Mouse (Mus musculus): Measurements from ENCODE around the gene Cep68. TPM values are rescaled to one million over a fixed set of nuclear protein-coding genes. Genes with fewer than 3 reads are reported as not detected.

Gene Cep68
- polyA plus RNA-seq, 1 experiment from 2014 or later: 30.7 TPM

DNA sequence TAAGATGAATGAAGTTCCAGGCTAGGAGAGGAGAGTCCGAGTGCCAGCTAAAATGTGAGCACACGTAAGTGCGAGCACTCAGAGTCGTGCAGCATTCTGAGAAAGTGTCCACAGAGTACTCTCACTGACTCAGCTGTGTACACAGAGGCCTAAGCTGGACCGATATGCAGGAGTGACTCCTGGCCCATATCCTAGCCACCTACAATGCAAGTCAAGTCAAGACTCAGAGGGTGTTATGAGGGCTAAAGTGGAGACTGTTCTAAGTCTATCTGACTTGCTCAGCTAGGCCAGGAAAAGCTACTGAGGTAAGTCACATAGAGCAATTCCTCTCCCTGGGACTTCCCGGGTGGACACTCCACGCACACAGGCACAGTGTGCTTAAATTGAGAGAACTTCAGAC is 12.2 kb downstream of the Cep68 start:
- Histone ChIP-seq H3K4me3 (ENCODE audit: low read length) (no peak overlapping the region), H3K36me3 (ENCODE audit: control insufficient read depth, insufficient read depth) (peaks cover 70% of the 10 kb centered on the region), H3K27me3 (ENCODE audit: control insufficient read depth, insufficient read depth, low read length) (no peaks in the 10 kb centered on the region), H3K27ac (ENCODE audit: low read length) (no peak overlapping the region), H3K9me3 (replicated peaks; ENCODE audit: control insufficient read depth, low read length) (no peaks in the 10 kb centered on the region), H3K4me1 (ENCODE audit: control insufficient read depth, insufficient read depth, low read length) (no peaks in the 10 kb centered on the region), H3K9ac (ENCODE audit: low read length) (no peak overlapping the region), H3K4me2 (ENCODE audit: low read depth, low read length) (no peak overlapping the region)
- ATAC-seq (replicated peaks; ENCODE audit: extremely low read depth, insufficient read depth, low FRiP score): no peak
- WGBS: 85% methylated on average over 7 of the region's 7 CpGs

DNA sequence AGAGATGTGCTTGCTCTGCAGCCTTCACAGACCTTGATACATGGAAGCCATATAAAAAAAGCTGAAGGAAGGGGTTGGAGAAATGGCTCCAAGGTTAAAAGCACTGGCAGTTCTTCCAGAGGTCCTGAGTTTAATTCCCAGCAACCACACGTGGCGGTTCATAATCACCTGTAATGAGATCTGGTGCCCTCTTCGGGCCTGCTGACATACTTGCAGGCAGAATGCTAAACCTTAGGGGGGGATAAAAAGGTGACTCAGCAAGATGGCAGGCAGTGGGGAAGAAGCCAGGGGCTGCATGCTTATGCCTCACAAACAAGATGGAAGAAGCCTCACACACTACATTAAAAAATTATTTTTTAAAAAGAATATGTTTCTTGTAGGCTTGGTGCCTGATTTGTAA is 15.0 kb downstream of the Cep68 start:
- no peak for ATAC-seq (replicated peaks; ENCODE audit: extremely low read depth, insufficient read depth, low FRiP score)
- H3K4me2 ChIP-seq (ENCODE audit: low read depth, low read length): no peak overlapping the region
- no peaks in the 10 kb centered on the region for H3K9me3 ChIP-seq (replicated peaks; ENCODE audit: control insufficient read depth, low read length)
- peaks cover 71% of the 10 kb centered on the region for H3K36me3 ChIP-seq (ENCODE audit: control insufficient read depth, insufficient read depth)
- peaks cover 13% of the 10 kb centered on the region; the same call in 1 of the 2 replicates for H3K4me1 ChIP-seq (ENCODE audit: control insufficient read depth, insufficient read depth, low read length)
- H3K9ac ChIP-seq (ENCODE audit: low read length): no peak overlapping the region
- WGBS: 69% methylated on average over 3 of the region's 3 CpGs
- H3K27me3 ChIP-seq (ENCODE audit: control insufficient read depth, insufficient read depth, low read length): no peaks in the 10 kb centered on the region
- no peak overlapping the region for H3K4me3 ChIP-seq (ENCODE audit: low read length)
- H3K27ac ChIP-seq (ENCODE audit: low read length): no peak overlapping the region

DNA sequence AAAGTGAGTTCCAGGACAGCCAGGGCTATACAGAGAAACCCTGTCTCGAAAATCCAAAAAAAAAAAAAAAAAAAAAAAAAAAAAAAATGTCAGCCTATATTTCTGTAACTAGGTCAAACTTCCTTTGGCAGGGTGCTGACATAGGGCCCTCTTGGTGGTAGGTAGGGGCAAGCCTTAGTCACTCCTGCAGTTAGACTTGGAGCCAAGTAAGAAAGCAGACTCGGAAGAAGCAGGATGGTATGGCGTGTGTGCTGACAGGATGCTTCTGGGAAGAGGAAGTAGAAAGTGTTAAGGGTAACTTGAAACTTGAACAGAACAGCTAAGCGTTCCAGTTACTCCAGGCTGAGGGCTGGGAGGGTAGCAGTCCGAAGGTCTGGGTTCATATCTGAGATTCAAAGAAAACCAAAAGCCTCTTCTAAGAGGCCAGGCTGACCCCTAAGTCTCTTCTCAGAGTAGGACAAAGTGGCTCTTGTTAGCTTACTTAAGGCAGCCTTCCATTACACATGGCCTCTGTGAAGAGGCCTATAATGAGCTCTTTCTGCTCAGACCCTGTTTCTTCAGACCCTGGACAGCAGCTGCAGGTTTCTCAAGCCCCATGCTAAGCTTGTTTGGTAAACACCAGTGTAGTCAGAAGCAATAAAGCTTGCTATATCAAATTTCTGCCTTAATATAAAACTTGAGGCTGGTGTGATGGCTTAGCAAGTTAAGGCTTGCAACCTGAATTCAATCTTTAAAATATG is 17.0 kb downstream of the Cep68 start:
- H3K27ac ChIP-seq (ENCODE audit: low read length): peak overlapping the region; percentile 73
- peaks cover 13% of the 10 kb centered on the region; the same call in 1 of the 2 replicates for H3K4me1 ChIP-seq (ENCODE audit: control insufficient read depth, insufficient read depth, low read length)
- WGBS: 59% methylated on average over 5 of the region's 5 CpGs
- no peak for ATAC-seq (replicated peaks; ENCODE audit: extremely low read depth, insufficient read depth, low FRiP score)
- no peaks in the 10 kb centered on the region for H3K9me3 ChIP-seq (replicated peaks; ENCODE audit: control insufficient read depth, low read length)
- H3K27me3 ChIP-seq (ENCODE audit: control insufficient read depth, insufficient read depth, low read length): no peaks in the 10 kb centered on the region
- no peak overlapping the region for H3K4me3 ChIP-seq (ENCODE audit: low read length)
- H3K4me2 ChIP-seq (ENCODE audit: low read depth, low read length): no peak overlapping the region
- H3K36me3 ChIP-seq (ENCODE audit: control insufficient read depth, insufficient read depth): peaks cover 68% of the 10 kb centered on the region
- H3K9ac ChIP-seq (ENCODE audit: low read length): no peak overlapping the region

DNA sequence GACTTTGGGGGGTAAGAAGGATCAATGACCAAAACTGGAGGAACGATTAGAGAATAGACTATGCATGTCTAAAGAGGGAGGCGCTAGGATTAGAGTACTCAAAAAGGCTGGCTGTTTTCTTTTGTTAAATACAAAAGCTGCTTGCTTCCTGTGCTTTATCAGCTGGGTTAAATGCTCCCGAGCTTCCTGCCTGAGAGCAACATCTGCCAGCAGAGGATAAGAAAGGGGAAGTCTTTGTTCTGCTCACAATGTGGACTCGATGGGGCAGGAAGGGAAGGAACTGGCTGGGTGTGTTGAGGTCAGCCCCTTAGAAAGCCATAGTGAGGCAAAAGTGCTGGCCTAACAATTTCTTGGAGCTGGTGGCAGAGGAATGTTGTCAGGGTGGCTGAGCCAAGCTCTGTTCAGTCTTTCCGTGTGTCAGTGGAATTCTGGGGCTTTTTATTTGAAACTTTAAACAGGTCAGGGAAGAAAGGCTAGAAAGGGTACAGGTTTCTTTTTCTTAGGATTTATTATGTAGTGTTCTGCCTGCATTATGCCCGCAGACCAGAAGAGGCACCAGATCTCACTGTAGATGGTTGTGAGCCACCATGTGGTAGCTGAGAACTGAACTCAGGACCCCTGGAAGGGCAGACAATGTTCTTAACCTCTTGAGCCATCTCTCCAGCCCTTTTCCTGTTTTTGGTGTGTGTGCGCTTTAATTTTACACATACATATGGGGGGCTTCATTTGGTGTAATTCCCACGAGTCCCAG is 17.9 kb downstream of the Cep68 start:
- 49% methylated on average over 8 of the region's 8 CpGs for WGBS

DNA sequence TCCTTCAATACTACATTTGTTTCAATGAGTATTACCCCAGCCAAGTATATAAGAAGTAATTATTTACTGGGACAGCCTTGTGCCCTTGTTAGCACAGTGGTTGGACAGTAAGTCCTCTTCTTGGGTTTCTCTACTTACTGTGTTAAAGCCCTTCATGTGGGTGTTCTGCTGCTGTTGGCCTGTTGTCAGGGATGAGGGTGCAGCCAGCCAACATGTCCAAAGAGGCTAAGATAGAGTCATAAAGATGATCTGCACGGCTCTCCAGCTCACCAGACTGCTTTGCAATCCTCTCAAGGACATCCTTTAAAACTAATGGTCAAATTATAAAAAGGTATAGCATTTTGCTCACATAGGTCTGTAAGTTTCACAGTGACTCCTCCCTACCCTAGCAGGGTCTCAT is 18.9 kb downstream of the Cep68 start:
- Histone ChIP-seq H3K4me2 (ENCODE audit: low read depth, low read length) (no peak overlapping the region), H3K27me3 (ENCODE audit: control insufficient read depth, insufficient read depth, low read length) (no peaks in the 10 kb centered on the region), H3K4me1 (ENCODE audit: control insufficient read depth, insufficient read depth, low read length) (peaks cover 13% of the 10 kb centered on the region; the same call in 1 of the 2 replicates), H3K27ac (ENCODE audit: low read length) (peak overlapping the region; percentile 90; the same call in 1 of the 2 replicates), H3K9me3 (replicated peaks; ENCODE audit: control insufficient read depth, low read length) (no peaks in the 10 kb centered on the region), H3K9ac (ENCODE audit: low read length) (no peak overlapping the region), H3K4me3 (ENCODE audit: low read length) (no peak overlapping the region), H3K36me3 (ENCODE audit: control insufficient read depth, insufficient read depth) (peaks cover 57% of the 10 kb centered on the region)
- no peak for ATAC-seq (replicated peaks; ENCODE audit: extremely low read depth, insufficient read depth, low FRiP score)
- WGBS: 63% methylated on average over 1 of the region's 1 CpGs

More for the DNA sequence above, 17.9 kb downstream of the Cep68 start:
- Histone ChIP-seq H3K4me1 (ENCODE audit: control insufficient read depth, insufficient read depth, low read length) (peaks cover 13% of the 10 kb centered on the region; the same call in 1 of the 2 replicates), H3K4me2 (ENCODE audit: low read depth, low read length) (no peak overlapping the region), H3K9me3 (replicated peaks; ENCODE audit: control insufficient read depth, low read length) (no peaks in the 10 kb centered on the region), H3K27ac (ENCODE audit: low read length) (peak overlapping the region; percentile 90), H3K4me3 (ENCODE audit: low read length) (no peak overlapping the region), H3K9ac (ENCODE audit: low read length) (no peak overlapping the region), H3K36me3 (ENCODE audit: control insufficient read depth, insufficient read depth) (peaks cover 59% of the 10 kb centered on the region), H3K27me3 (ENCODE audit: control insufficient read depth, insufficient read depth, low read length) (no peaks in the 10 kb centered on the region)
- ATAC-seq (replicated peaks; ENCODE audit: extremely low read depth, insufficient read depth, low FRiP score): peak; percentile 90

DNA sequence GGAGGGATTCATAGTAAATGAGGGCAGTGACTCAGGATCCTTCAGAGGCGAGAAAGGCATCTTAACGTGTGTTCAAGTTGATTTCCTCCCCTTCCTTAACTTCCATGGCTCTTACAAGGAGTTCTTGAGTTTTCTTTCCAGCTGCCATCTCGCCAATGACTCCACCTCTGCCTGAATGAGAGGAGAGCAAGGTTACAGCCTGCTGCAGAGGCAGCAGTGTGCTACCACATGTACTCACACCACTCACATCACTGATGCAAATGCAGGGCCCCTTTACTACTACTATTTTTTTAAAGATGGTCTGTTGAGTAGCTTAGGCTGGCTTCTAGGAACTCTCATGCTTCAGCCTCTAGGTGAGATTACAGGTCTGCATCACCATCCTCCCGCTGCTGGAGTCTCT is 19.9 kb downstream of the Cep68 start:
- H3K36me3 ChIP-seq (ENCODE audit: control insufficient read depth, insufficient read depth): peaks cover 56% of the 10 kb centered on the region
- H3K9ac ChIP-seq (ENCODE audit: low read length): no peak overlapping the region
- no peak for ATAC-seq (replicated peaks; ENCODE audit: extremely low read depth, insufficient read depth, low FRiP score)
- 70% methylated on average over 4 of the region's 4 CpGs for WGBS
- H3K27me3 ChIP-seq (ENCODE audit: control insufficient read depth, insufficient read depth, low read length): no peaks in the 10 kb centered on the region
- no peak overlapping the region for H3K4me3 ChIP-seq (ENCODE audit: low read length)
- H3K4me2 ChIP-seq (ENCODE audit: low read depth, low read length): no peak overlapping the region
- H3K27ac ChIP-seq (ENCODE audit: low read length): no peak overlapping the region
- no peaks in the 10 kb centered on the region for H3K9me3 ChIP-seq (replicated peaks; ENCODE audit: control insufficient read depth, low read length)
- H3K4me1 ChIP-seq (ENCODE audit: control insufficient read depth, insufficient read depth, low read length): peaks cover 13% of the 10 kb centered on the region; the same call in 1 of the 2 replicates

DNA sequence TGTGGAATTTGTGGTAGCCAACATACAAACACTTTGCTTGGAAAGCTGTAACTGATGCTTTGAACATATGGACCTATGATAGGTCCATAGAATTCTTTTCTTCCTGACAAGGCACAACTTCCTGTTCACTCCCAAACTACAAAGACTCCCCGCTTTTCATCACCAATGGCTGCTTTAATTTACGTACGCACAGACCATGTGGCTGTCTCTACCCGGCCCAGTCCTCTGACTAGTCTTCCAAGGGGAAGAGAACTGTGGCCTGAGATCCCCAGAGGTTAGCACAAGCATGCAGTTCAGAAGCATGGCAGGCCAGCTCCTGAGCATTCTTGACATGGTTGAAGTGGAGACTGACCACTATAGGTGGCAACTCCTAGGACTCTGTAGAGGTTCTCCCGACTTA is 20.6 kb downstream of the Cep68 start:
- Histone ChIP-seq H3K4me1 (ENCODE audit: control insufficient read depth, insufficient read depth, low read length) (peaks cover 13% of the 10 kb centered on the region; the same call in 1 of the 2 replicates), H3K9ac (ENCODE audit: low read length) (no peak overlapping the region), H3K9me3 (replicated peaks; ENCODE audit: control insufficient read depth, low read length) (no peaks in the 10 kb centered on the region), H3K27ac (ENCODE audit: low read length) (no peak overlapping the region), H3K4me2 (ENCODE audit: low read depth, low read length) (no peak overlapping the region), H3K27me3 (ENCODE audit: control insufficient read depth, insufficient read depth, low read length) (no peaks in the 10 kb centered on the region), H3K4me3 (ENCODE audit: low read length) (no peak overlapping the region), H3K36me3 (ENCODE audit: control insufficient read depth, insufficient read depth) (peaks cover 56% of the 10 kb centered on the region)
- WGBS: 66% methylated on average over 5 of the region's 5 CpGs
- ATAC-seq (replicated peaks; ENCODE audit: extremely low read depth, insufficient read depth, low FRiP score): no peak

DNA sequence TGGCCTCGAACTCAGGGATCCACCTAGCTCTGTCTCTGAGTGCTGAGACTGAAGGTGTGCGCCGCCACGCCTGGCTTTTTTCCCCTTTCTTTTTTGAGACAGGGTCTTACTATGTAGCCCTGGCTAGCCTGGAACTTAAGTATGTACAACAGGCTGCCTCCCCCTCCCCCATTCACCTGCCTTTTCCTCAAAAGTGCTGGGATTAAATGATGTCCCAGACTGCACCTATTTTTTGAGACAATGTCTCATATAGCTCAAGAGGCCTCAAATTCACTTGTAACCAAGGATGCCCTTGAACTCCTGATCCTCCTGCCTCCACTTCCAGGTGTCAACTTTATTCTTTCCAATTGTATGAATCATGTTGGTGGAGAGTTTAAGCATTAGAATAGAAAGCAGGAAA is 23.3 kb downstream of the Cep68 start:
- Histone ChIP-seq H3K9ac (ENCODE audit: low read length) (no peak overlapping the region), H3K4me1 (ENCODE audit: control insufficient read depth, insufficient read depth, low read length) (peaks cover 7% of the 10 kb centered on the region; the same call in 1 of the 2 replicates), H3K27me3 (ENCODE audit: control insufficient read depth, insufficient read depth, low read length) (no peaks in the 10 kb centered on the region), H3K36me3 (ENCODE audit: control insufficient read depth, insufficient read depth) (peaks cover 57% of the 10 kb centered on the region), H3K4me2 (ENCODE audit: low read depth, low read length) (no peak overlapping the region), H3K27ac (ENCODE audit: low read length) (no peak overlapping the region), H3K9me3 (replicated peaks; ENCODE audit: control insufficient read depth, low read length) (no peaks in the 10 kb centered on the region), H3K4me3 (ENCODE audit: low read length) (no peak overlapping the region)
- ATAC-seq (replicated peaks; ENCODE audit: extremely low read depth, insufficient read depth, low FRiP score): no peak
- 97% methylated on average over 4 of the region's 4 CpGs for WGBS

DNA sequence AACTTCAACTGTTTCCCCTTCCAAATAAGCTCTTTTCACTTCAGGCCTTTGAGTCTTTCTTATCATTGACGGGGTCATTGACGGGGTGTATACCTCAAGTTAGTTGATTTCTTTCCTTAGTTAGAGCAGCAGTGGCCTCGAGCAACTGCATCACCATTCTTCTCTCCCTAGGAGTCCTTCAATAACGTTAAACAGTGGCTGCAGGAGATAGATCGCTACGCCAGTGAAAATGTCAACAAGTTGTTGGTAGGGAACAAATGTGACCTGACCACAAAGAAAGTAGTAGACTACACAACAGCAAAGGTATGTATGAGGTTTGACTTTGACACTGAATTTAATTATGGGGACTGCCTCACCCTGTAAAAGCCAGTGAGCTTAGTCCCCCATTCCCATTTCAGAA is 25.0 kb downstream of the Cep68 start:
- no peaks in the 10 kb centered on the region for H3K9me3 ChIP-seq (replicated peaks; ENCODE audit: control insufficient read depth, low read length)
- no peak overlapping the region for H3K4me3 ChIP-seq (ENCODE audit: low read length)
- H3K36me3 ChIP-seq (ENCODE audit: control insufficient read depth, insufficient read depth): peaks cover 50% of the 10 kb centered on the region
- ATAC-seq (replicated peaks; ENCODE audit: extremely low read depth, insufficient read depth, low FRiP score): no peak
- H3K4me2 ChIP-seq (ENCODE audit: low read depth, low read length): no peak overlapping the region
- no peak overlapping the region for H3K27ac ChIP-seq (ENCODE audit: low read length)
- 71% methylated on average over 6 of the region's 6 CpGs for WGBS
- no peaks in the 10 kb centered on the region for H3K27me3 ChIP-seq (ENCODE audit: control insufficient read depth, insufficient read depth, low read length)
- no peaks in the 10 kb centered on the region for H3K4me1 ChIP-seq (ENCODE audit: control insufficient read depth, insufficient read depth, low read length)
- H3K9ac ChIP-seq (ENCODE audit: low read length): no peak overlapping the region

Data from heart, embryonic 16.5 days (tissue).